Mouse (Mus musculus) ES-Bruce4 (cell line): Measurements from ENCODE around the gene Rora. TPM values are rescaled to one million over a fixed set of nuclear protein-coding genes. Genes with fewer than 3 reads are reported as not detected.

ENCODE experiments used
- H3K27ac ChIP-seq: 2 replicates; pipeline ENCODE4 v1.5.1; 2012; ENCODE audit warnings: low read length, inconsistent platforms; ENCODE audit not compliant: insufficient read depth
- H3K27me3 ChIP-seq: 2 replicates; pipeline ENCODE4 v1.6.1; 2012; ENCODE audit warnings: mild to moderate bottlenecking, low read length, inconsistent platforms; ENCODE audit not compliant: control insufficient read depth, poor library complexity, insufficient read depth, severe bottlenecking
- H3K36me3 ChIP-seq: 2 replicates; pipeline ENCODE4 v1.6.1; 2012; ENCODE audit warnings: inconsistent platforms, mild to moderate bottlenecking, low read length, moderate library complexity; ENCODE audit not compliant: control insufficient read depth, poor library complexity, insufficient read depth, severe bottlenecking
- H3K4me1 ChIP-seq: one replicate; pipeline ENCODE4 v1.8.1; 2011; ENCODE audit warnings: low read length; ENCODE audit not compliant: control insufficient read depth, insufficient read depth
- H3K4me3 ChIP-seq: 2 replicates; pipeline ENCODE4 v1.5.1; 2011; ENCODE audit warnings: low read depth, mild to moderate bottlenecking, low read length
- H3K9ac ChIP-seq: 2 replicates; pipeline ENCODE4 v1.6.1; 2012; ENCODE audit warnings: low read depth, mild to moderate bottlenecking, inconsistent platforms; ENCODE audit not compliant: poor library complexity, severe bottlenecking
- H3K9me3 ChIP-seq: replicated peaks from 2 replicates; pipeline ENCODE4 v1.6.1; 2012; ENCODE audit warnings: mild to moderate bottlenecking, low read length, inconsistent platforms; ENCODE audit not compliant: control insufficient read depth, poor library complexity, insufficient read depth, severe bottlenecking
- CTCF ChIP-seq: IDR thresholded peaks from one replicate; pipeline ENCODE4 v1.8.1; 2011; ENCODE audit warnings: low read depth, low read length
- EP300 ChIP-seq: IDR thresholded peaks from 2 replicates; pipeline ENCODE4 v1.6.1; 2011; ENCODE audit warnings: low read depth, low read length; ENCODE audit not compliant: insufficient read depth
- POLR2A ChIP-seq: IDR thresholded peaks from one replicate; pipeline ENCODE4 v1.8.1; 2011; ENCODE audit warnings: low read length; ENCODE audit not compliant: insufficient read depth
- polyA plus RNA-seq: library from polyadenylated mRNA; stranded (reverse); fragments of >200 nt; gene quantifications from 2 replicates; pipeline ENCODE4 v1.2.4, GENCODE M21; 2011; ENCODE audit warnings: low read depth; ENCODE audit not compliant: missing spikeins, insufficient read depth, insufficient read length

The Rora gene
- polyA plus RNA-seq, 1 experiment, result 3.6 TPM

DNA sequence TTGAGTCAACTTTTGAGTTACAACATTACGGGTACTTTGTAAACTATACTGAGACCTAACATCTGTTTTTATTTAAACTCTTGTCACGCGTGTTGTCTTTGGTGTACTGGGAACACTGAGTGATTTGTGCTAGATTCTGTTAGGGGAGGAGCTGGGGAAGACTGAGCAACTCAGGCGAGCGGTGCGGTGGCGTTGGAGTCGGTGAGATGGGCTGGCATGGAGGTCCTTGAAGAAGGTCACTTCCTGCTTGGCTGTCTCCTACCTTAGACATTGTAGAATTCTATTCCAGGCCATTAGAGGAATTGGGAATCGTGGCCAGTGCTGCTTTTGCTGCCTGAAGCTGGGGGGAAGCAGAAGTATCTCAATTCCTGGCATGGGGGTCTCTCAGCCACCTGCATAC lies 162.3 kb downstream of the Rora start:
- TF ChIP-seq EP300, result no peak
- TF ChIP-seq POLR2A, result no peak
- no peak for TF ChIP-seq CTCF
- Histone ChIP-seq H3K9ac (no peak overlapping the region), H3K36me3 (no peaks in the 10 kb centered on the region), H3K4me1 (no peaks in the 10 kb centered on the region), H3K27me3 (no peaks in the 10 kb centered on the region), H3K4me3 (no peak overlapping the region), H3K9me3 (no peaks in the 10 kb centered on the region), H3K27ac (no peak overlapping the region)

DNA sequence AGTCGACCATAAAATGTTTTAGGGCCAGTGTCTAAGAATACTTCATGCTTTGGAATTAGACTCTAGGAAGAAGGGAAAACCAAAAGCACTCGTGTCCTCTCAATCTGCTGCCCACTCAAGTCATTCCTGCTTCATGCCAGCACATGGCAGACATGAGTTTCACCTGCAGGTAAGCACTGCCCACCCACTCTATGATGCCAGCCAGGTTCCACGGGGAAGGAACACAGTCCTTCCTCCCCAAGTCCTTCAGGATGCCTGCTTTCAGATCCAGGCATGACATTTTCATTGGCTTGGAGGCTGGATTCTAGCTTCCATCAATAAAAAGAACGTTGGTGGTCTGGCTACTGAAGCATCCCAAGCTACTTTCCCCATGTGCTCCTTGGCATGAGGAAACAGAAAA lies 166.4 kb downstream of the Rora start:
- H3K27ac ChIP-seq, result no peak overlapping the region

DNA sequence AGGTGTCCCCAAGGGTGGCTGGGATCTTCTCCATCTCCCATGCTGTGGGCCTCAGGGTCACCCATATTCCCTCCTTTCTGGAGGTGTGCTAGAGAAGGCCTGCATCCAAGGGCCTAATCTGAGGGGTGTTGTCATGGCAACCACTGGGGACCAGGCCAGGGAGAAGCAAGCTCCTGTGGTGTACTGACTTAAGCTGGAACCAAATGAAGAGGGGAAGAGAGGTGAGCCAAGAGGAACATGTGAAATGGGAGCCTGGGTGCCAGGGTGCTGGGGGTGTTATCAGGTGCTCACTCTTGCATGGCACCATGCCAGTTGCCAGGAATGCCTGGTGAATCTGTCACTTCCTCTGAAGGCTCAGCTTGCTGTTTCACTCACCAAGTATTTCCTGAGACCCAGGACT lies 166.9 kb downstream of the Rora start:
- H3K36me3 ChIP-seq, result no peaks in the 10 kb centered on the region
- no peak overlapping the region for H3K9ac ChIP-seq
- H3K4me3 ChIP-seq, result no peak overlapping the region
- H3K4me1 ChIP-seq, result no peaks in the 10 kb centered on the region
- H3K27ac ChIP-seq, result no peak overlapping the region
- no peak for TF ChIP-seq CTCF
- no peak for TF ChIP-seq POLR2A
- no peaks in the 10 kb centered on the region for H3K9me3 ChIP-seq
- no peaks in the 10 kb centered on the region for H3K27me3 ChIP-seq

More for the DNA sequence above, 166.4 kb downstream of the Rora start:
- no peaks in the 10 kb centered on the region for H3K27me3 ChIP-seq
- H3K36me3 ChIP-seq, result no peaks in the 10 kb centered on the region
- H3K9me3 ChIP-seq, result no peaks in the 10 kb centered on the region
- H3K9ac ChIP-seq, result no peak overlapping the region
- H3K4me3 ChIP-seq, result no peak overlapping the region
- H3K4me1 ChIP-seq, result no peaks in the 10 kb centered on the region
- no peak for TF ChIP-seq CTCF
- TF ChIP-seq POLR2A, result no peak
- TF ChIP-seq EP300, result no peak

DNA sequence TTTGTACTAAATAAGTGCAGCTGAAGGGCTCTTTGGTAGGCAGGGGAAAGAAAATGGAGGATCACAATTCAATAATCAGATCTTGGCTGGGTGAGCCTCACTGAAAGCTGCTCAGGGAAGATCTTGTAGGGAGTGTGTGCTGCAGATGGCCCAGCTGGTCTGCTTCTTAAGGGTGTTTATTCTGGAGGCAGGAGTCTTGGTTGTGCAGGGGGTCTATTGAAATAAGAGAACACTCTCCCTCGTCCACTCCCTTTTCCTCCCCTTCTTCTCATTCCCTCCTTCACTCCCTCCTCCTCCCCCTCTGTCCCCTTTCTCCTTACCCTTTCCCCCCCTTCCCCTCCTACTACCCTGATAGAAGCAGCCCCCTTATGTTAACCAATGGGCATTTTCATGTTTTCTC lies 167.8 kb downstream of the Rora start:
- no peak overlapping the region for H3K4me3 ChIP-seq
- H3K36me3 ChIP-seq, result no peaks in the 10 kb centered on the region
- TF ChIP-seq CTCF (no peak), POLR2A (no peak), EP300 (no peak)
- H3K4me1 ChIP-seq, result no peaks in the 10 kb centered on the region
- H3K27ac ChIP-seq, result no peak overlapping the region
- H3K9ac ChIP-seq, result no peak overlapping the region
- H3K27me3 ChIP-seq, result no peaks in the 10 kb centered on the region
- H3K9me3 ChIP-seq, result no peaks in the 10 kb centered on the region

DNA sequence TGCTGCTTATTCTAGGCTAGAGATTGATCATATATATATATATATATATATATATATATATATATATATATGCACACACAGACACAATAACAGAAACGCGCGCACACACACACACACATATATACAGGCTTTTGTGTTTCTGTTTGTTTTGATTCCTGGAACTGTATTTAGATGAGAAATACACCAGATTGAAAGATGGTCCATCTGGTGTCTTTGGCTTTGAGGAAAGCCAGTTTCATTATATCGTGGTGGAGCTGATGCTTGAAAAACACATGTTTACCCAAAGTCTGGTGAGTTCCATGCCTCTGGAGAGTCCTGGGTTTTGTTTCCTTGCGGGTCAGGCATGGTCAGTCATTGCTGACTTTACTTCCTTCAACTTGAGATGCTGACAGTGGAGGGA lies 169.7 kb downstream of the Rora start:
- no peaks in the 10 kb centered on the region for H3K36me3 ChIP-seq
- H3K9me3 ChIP-seq, result no peaks in the 10 kb centered on the region
- no peak overlapping the region for H3K9ac ChIP-seq
- no peaks in the 10 kb centered on the region for H3K4me1 ChIP-seq
- no peak for TF ChIP-seq EP300
- no peak for TF ChIP-seq CTCF
- no peak overlapping the region for H3K27ac ChIP-seq
- H3K27me3 ChIP-seq, result no peaks in the 10 kb centered on the region
- H3K4me3 ChIP-seq, result no peak overlapping the region

DNA sequence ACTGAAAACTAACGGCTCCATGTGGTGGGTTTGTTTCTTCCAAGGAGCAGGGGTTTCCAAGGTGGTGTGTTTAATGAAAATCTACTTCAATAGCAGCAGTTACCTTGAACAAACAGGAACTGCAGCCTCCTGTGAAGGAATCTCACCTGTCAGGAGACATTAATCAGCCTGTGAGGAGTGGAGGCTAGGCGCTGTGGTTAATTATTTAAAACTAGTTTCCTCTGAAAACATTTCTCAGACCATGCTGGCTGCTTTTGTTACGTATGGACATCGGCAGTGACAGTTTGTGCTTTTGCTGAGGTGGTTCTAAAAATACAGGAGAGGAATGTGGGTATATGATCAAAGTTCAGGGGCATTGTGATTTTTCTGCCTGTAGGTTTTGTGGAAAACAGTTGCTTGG lies 171.5 kb downstream of the Rora start:
- H3K36me3 ChIP-seq, result no peaks in the 10 kb centered on the region
- H3K4me1 ChIP-seq, result no peaks in the 10 kb centered on the region
- H3K9me3 ChIP-seq, result no peaks in the 10 kb centered on the region
- H3K4me3 ChIP-seq, result no peak overlapping the region
- H3K27ac ChIP-seq, result no peak overlapping the region
- no peak overlapping the region for H3K9ac ChIP-seq
- no peaks in the 10 kb centered on the region for H3K27me3 ChIP-seq
- no peak for TF ChIP-seq CTCF
- no peak for TF ChIP-seq POLR2A
- no peak for TF ChIP-seq EP300

DNA sequence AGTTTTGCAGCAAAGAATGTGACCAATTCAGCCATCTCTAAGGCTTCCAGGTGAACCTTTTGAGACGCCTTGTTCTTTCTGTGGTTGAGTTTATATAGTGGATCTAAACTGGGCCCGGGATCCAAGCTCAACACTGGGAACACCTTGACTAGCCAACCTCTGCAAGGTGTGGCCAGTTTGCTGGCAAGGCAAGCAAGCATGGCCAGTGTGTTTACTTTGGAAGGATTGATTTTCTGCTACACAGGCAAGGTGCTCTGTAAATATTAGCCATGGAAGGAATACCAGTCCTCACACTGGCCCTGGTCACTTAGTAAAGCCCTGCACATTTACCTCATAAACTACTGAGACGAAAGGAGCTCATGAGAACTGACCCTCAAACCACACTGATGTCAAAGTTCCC lies 172.3 kb downstream of the Rora start:
- H3K27me3 ChIP-seq, result no peaks in the 10 kb centered on the region
- H3K4me3 ChIP-seq, result no peak overlapping the region
- no peaks in the 10 kb centered on the region for H3K9me3 ChIP-seq
- no peaks in the 10 kb centered on the region for H3K36me3 ChIP-seq
- H3K4me1 ChIP-seq, result no peaks in the 10 kb centered on the region
- TF ChIP-seq CTCF (no peak), EP300 (no peak), POLR2A (no peak)
- no peak overlapping the region for H3K27ac ChIP-seq
- H3K9ac ChIP-seq, result no peak overlapping the region
